Mouse (Mus musculus): ENCODE data around the gene March4.

The March4 gene

DNA sequence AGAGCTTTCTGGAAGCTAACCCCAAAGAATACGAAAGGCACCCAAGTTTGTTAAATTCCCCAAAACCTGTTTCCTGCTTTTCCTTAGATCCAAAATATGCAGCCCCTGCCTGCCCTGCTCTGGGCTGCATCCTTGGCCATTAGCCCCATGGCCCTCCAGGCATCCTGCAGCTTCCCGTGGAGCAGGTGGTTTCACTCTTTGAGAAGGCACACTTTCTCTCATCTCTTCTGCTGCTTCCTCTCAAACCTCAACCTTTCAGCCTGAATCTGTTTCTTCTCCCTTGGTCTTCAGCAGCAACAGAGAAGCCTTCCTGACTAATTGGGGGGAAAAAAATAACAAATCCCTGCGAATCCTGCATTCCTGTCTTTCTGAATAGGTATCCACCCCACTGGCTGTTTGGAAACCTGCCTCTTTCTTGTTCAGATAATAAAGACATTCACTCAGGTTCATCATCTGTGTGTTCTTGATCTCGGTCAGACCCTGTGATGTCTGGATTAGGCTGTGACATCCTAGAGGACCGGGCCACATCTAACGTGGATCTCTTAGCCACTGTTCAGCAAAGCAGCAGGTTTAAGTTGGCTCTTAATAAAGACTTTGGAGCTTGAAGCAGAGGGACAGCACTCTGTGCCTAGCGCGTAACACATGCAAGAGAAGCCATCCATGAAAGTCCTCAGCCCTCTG is 6.1 kb downstream of the March4 start:
- no peak for DNase-seq (ENCODE audit: low spot score)

DNA sequence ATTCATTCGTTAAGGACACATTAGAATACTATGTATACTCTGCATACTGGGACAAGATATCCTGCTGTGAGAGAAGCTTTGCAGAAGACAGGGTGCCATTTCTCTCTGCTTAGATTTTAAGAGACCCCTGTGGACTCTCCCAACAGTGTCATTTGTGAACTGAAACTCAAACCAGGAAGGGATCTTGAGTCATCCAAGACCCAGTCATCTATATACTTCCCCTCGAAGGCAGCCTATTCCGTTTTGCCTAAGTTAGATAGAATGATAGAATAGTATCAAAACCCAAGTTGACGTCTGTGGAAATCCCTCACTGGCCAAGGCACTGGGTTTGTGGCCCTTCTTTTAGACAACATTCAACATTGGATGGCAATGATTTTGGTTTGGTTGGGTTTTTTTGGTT is 7.5 kb downstream of the March4 start:
- no peak for DNase-seq (ENCODE audit: low spot score)

DNA sequence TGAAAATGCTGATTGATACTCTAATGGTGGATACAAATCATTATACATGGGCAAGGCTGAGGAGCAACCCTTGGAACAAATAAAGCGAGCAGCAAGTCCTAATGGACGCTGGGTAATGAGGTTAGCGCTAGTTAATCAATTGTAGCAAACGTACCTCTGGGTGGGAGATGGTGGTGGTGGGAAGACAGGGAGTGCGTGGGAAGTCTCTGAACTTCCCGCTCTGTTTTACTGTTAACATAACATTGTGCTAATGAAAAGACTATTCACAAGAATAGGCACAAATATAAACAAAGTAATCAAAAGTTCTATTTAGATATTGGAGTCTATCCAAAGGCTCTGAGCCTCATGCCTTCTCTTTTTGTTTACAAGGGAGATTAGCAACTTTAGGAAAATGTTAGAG is 13.1 kb downstream of the March4 start:
- no peak for DNase-seq (ENCODE audit: low spot score)

DNA sequence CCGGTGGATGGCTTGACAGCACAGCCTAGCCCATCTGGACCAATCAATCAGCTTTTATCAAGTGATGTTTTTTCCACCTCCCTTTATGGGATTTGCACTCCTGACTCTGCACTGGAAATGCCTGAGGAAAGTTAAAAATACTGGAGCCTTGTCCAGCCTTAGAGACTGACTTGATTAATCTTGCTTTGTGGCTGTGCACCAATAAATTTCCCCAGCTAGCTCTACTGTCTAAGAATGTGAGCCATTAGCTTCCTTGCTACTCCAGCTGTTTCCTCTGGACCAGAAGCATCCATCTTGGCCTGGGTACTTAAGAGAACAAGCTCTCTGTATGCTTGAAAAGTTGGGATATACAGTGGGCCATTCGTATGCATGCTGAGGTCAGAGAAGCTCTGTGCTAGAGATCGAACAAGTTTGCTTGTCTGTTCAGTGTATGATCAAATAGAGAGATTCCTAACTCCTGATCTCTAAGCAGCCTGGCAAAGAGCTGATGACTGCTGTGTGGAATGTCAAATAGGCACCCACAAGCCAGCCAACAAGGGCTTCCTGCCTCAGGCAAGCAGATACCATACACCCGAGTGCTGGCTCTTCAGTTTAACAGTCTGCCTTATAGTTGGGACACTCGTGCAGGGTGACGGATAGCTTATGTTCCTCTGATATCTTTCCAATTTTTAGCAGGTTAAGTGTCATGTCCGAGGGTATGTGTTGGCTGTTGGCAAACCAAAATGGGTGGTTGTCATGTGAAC is 25.8 kb downstream of the March4 start:
- DNase-seq (ENCODE audit: low spot score): no peak

DNA sequence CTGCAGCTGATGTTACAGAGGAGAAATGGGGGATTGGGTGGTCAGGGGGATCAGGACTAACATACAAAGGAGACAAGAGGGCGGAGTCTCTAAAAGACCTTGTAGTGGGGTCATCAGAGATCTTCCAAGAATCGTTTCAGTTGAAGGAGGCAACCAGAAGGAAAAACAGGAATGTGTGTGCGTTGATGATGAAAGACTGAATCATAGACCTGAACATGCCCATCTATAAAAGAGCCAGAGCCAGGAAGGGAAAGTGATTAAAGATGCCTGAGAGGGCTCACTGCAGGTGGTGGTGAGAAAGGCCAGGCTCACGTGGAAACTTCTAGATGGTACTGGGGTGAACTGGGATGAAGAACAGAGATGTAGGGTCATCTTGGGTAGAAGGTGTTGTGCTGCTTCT is 27.2 kb downstream of the March4 start:
- no peak for DNase-seq (ENCODE audit: low spot score)

DNA sequence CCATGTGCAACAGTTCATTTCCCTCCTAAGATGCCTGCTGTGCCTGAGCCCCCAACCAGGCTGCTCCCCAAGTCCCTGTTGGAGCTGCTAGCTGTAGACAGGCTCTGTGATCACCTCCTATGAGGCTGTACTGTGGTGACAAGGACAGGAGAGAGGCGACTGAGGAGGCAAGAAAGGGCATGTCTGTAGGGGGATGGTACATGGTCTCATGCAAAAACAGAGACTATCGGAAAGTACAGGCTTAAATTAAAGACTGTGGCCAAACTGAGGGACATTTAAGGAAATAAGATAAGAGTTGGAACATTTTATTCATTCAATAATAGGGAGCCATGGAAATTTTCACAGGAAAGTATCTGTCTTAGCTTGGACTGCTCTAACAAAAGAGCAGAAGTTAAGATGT is 29.1 kb downstream of the March4 start:
- DNase-seq (ENCODE audit: low spot score): no peak

DNA sequence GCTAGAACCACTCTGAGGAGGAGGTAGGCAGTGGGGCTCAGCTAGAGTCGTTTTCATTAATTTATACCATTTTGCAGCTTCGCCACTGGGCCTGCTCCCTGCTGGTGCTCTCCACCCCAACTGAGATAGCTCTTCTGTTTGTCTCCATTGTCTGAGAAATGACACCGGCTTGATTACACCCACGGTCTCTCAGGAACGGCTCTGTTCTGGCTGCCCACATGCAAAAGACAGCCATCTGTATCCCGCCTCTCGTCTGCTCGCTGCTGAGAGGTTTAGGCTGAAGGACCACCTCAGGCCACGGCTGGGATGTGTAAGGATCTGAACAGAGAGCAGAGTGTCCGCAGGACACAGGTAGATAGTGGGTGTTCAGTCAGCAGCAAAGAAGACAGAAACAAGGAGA is 30.5 kb downstream of the March4 start:
- DNase-seq (ENCODE audit: low spot score): no peak

DNA sequence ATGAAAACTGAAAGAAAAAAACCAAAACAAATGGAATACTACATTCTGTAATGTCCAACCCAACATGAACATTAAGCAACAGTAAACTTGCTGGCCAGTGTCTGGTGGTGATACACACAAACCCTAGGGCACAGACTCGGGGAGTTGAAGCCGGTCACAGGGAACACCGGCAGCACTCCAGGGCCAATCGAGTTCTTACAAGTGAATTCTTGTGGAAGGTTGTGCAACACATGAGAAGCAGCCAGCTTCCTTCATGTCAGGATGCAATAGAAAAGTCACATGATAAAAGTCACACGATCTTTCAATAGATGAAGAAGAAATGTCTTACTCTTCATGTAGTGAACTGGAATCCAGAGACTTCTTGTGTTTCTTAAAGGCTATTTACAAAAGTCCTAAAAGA is 39.1 kb downstream of the March4 start:
- peak; percentile 61 for DNase-seq (ENCODE audit: low spot score)

DNA sequence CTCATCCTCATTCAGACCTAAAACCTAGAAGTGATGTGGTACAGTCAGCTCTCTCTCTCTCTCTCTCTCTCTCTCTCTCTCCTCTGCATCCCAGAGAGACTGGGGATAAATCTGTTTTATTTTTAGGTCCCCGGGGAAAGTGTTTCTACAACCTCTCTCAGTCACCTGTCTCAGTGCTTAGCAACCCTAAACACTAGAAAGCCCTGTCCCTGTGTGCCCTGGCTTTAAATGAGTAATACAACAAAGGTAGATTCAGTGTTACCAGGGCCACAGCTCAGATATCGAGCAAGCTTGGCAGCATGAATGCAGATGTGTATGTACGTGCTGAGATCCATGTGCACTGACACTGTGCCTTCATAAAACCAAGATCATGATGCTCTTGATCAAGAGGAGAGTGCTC is 43.3 kb downstream of the March4 start:
- no peak for DNase-seq (ENCODE audit: low spot score)

DNA sequence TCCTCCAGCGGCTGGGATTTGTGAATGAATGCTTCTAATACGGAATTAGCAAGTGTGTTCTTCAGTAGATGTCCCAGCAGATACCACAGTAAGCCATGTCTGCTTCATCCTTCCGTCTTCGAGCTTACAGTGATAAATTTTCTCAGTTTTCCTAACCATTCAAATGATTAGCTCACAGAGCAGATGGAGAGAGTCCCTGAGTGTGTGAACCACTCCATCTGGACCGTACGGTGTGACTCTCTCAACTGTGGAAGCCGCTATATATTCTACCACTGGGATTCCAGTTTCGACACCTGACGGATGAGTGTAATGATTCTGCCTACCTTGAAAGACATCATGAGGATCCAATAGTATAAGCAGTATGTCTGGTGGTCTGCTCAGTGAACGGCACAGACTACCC is 44.1 kb downstream of the March4 start:
- DNase-seq (ENCODE audit: low spot score): no peak

DNA sequence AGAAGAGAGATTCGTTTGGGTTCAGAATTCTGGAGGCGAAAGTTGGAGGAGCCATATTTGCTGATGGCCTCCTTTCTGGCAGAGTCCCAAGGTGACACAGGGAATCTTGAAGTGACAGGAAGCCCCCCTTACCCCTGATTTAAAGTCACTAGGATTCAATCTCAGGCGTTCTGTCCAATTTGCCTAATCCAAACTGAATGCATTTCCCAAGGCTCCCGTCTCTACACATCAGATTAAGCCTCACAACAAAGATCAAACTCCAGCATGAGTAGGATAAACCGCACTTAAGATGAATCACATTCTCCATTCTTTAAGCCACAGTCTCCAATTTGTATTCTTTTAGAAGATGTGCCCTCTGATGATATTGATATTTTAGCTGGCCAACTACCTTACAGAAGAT is 45.4 kb downstream of the March4 start:
- DNase-seq (ENCODE audit: low spot score): no peak

DNA sequence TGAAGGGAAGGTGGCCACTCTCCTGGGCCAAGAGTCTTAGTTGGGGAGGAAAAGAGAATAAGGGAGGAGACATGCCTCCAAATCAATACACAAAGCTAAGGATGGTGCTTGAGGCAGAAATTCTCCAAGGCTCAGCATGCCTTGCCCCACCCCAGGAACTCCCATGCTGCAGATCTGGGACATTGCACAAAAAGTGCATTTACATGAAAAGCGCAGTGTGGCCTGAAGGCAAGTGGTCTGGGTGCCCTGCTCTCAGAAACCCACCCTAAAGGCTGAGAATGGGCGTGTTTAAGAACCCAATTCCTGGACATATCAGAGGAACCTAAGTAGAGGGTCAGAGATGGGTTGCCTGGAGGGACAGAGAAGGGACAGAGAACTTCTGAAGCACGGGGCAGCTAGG is 45.9 kb downstream of the March4 start:
- no peak for DNase-seq (ENCODE audit: low spot score)

DNA sequence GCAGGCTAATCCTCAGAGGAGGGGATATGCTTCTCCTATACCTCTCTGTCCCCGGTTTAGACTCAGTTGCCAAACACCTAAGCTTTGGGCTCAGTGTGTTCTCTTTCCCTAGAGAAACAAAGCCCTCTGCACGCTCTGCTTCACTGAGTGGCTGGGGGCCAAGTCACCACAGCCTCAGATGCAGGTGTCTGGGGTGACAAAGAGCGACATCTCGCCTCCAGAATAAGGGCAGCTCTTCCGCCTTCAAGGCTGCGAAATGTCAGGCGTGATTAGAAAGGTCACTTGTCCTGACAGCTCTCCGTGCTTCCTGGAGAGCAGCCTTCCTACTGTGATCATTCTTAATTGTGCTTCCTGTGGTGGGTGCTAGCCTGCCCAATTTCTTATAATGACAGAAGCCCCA is 46.5 kb downstream of the March4 start:
- DNase-seq (ENCODE audit: low spot score): no peak

DNA sequence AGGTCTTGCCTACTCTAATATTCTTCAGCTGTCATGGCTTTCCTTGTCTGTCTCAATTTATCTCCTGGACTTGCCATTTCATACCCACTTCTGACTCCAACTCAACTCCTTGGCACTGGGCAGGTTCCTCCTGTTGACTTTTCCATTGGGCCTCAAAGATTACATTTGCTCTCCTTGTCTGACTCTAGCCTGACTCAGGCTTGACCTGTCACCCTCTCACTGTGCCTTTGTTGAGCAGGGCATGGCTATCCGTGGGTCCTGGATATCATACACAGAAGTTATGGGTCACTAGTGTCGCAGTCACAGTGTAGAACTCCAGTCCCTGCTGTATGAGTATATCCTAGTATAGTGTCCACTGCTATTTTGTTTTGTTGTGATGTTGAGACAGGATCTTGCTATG is 60.1 kb downstream of the March4 start:
- DNase-seq (ENCODE audit: low spot score): no peak

DNA sequence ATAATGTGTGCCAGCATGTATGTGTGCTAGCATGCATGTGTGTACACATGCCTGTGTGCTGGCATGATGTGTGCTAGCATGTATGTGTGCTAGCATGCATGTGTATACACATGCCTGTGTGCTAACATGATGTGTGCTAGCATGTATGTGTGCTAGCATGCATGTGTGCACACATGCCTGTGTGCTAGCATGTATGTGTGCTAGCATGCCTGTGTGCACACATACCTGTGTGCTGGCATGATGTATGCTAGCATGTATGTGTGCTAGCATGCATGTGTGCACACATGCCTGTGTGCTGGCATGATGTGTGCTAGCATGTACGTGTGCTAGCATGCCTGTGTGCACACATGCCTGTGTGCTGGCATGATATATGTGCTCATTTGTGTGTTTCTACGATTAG is 67.7 kb downstream of the March4 start:
- no peak for DNase-seq (ENCODE audit: low spot score)

DNA sequence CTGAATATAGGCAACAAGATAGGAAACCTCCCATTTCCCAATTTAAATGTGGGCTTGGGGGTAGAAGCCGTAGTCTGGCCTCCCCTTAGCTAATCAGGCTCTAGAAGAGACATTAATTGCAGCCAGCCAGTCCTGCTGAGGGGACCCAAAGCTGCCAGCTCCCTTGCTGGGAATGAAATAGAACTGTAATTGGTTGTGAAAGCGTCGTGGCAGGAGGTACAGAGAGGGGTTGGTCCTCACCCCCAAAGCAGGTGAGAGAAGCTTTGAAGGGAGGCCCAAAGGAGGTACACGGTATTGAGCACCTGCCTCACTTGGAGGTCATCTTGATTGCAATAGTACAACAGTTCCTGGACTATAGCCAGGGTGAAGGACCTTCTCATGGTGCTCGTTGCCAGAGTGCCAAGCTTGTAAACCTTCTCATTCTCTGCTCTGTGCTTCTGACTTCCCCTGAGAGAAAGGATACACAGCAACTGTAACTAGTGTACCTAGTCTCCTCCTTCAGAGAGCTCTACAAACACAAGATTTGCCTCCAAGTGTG is 68.2 kb downstream of the March4 start:
- peak; percentile 59 for DNase-seq (ENCODE audit: low spot score)

DNA sequence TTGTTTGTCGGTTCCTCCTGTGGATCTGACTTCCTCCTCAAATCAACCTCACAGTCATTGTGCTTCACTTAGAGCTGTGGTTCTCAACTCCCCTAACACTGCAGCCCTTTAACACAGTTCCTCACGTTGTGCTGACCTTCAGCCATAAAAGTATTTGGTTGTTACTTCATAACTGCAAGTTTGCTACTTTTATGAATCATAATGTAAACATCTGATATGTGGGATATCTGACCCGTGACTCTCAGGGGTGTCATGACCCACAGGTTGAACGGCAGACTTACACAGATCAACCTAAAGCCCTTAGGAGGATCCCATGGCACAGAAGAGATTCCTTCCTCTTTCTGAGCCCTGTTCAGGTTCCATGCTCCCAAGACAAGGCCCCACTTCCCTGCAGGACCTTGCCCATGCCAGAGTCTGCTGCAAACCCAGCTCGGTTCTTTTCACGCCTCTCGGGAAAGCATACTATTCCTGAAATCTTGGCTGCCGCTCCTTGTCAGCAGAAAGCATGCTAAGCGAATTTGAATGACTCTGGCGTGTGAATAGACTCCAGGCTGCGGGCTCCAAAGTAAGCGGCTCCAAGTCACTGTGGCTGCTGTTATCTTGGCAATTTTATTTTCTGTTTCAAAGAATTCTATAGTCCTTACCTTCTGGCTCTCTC is 71.7 kb downstream of the March4 start:
- no peak for DNase-seq (ENCODE audit: low spot score)

DNA sequence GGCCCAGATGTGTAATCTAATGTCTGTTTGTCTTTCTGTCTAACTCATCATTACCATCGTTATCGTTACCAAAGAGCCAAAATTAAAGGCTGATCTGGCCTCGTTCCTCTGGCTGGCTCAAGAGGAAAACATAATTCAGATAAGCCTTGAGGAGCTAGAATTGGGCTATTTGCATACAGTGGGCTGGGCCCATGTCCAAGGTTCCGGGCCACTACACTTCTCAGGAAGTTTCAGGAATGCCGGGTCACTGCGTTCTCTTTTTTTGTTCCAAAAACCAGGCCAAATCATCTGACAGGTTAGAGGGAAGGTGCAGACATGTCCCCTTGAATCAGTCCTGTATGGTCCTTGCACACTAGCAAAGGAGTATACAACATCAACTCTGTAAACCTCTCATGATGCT is 74.2 kb downstream of the March4 start:
- peak; percentile 52 for DNase-seq (ENCODE audit: low spot score)

DNA sequence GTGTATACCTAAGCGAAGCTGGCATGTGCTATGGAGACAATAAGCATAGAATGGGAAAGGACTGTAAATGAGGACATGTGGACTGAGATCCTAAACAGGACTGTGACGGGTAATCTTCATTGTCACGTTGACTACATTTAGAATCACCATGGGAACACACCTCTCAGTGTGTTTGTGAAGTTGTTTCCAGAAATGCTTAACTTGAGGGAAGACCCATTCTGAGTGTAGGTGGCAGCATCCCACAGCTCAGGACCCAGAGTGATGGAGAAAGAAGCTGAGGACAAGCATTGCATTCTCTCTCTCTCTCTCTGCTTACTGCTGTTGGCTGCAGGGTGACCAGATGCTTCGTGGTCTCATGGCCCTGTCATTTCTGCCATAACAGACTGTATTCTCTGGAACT is 79.1 kb downstream of the March4 start:
- no peak for DNase-seq (ENCODE audit: low spot score)

DNA sequence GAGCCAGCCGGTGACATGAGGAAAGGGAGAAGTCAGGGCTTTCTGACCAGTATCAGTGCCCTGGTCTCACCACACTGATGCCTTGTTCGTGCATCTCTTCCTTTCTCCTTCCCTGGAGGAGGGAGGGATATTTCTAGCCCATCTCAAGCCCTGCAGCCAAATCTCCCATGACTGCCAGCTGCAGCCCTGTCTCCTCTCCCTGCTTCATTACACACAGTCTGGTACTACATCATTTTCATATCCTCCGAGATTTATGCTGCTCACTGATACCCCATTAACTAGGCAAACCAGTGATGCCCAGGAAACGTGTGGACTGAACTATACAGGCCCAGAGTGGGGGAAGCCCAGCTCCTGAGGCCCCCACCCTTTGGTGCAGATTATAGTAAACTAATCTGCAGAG is 80.8 kb downstream of the March4 start:
- DNase-seq (ENCODE audit: low spot score): no peak

DNA sequence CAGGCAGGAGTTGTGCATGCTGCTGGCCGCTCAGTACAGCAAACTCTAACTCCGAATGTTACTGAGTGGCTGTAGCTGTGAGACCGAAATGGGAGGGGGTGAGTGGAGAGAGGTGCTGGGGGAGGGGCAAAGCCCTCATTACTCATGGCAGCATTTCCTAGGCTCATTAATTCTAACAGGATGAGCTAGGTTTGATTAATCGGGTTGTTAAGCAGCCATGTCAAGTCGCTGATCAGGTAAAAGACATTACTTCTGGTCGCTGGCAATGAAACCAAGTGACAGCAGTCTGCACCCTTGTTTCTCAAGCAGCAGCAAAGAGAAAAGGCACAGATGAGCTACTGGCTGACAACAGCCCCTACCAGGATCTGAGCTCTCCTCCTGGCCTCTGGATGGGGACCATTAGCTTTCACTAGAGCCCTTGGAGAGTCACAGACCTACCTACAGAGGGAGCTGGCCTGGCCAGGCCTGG is 82.0 kb downstream of the March4 start:
- no peak for DNase-seq (ENCODE audit: low spot score)

DNA sequence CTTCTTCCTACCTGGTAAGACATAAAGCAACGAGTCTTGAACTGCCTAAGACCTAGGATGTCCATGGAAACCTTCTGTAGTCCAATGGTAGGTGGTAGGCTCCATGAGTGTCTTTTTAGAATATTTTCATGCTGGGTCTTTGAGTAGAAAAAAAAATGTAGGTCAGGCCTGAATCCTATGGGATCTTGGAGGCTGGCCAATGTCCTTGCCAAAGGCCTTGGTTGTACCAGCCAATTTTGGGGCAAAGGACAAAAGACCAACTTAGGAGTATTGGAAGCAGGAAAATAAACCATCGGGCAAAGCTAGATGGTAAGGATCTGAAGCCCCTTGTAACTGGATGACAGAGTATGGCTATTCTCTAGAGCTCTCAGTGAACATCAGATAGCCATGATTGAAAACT is 83.9 kb downstream of the March4 start:
- DNase-seq (ENCODE audit: low spot score): no peak

DNA sequence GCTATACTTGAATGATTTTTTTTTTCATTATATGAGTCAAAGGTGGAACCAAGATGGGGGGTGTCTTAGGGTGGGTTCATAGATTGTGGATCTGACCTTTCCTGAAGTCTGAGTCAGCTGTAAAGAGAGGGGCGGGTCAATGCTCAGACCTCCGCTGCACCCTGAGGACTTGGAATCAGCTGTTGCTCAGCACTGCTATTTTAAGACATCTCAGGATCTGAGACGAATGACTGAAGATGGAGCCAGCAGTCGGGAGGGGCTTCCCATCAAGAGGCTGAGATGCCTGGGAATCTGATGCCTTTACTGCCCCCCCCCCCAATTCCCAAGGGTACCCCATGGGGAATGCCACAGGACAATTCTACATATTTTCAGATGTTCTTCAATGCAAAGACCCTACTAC is 85.9 kb downstream of the March4 start:
- no peak for DNase-seq (ENCODE audit: low spot score)

Data from lung, postnatal 25 days (tissue).